Mouse (Mus musculus) stomach, embryonic 16.5 days (tissue): ENCODE measurements around the gene Lrrc20. TPM values are rescaled to one million over a fixed set of nuclear protein-coding genes. Genes with fewer than 3 reads are reported as not detected.
"Not testable (repeated sequence)": the region's sequence is repeated elsewhere in the genome, so short reads cannot be mapped to it uniquely, and the experiment has no call there.

Source experiments
- ATAC-seq: fragments of 200-750 bp; cut with Nextera tagmentation; 2 replicates; pipeline ENCODE4 v1.8.0; 2017; ENCODE audit warnings: moderate number of reproducible peaks, moderate TSS enrichment; ENCODE audit not compliant: insufficient read depth, low FRiP score
- H3K27ac ChIP-seq: fragments of 300-500 bp; sonication (generic); 2 replicates; pipeline ENCODE4 v1.5.1; 2014; ENCODE audit warnings: low read length
- H3K27me3 ChIP-seq: fragments of 300-500 bp; sonication (generic); 2 replicates; pipeline ENCODE4 v1.6.1; 2014; ENCODE audit warnings: low read length, control low read depth, mixed read lengths; ENCODE audit not compliant: control insufficient read depth, insufficient read depth
- H3K36me3 ChIP-seq: fragments of 300-500 bp; sonication (generic); 2 replicates; pipeline ENCODE4 v1.6.1; 2014; ENCODE audit warnings: low read length; ENCODE audit not compliant: control insufficient read depth, insufficient read depth
- H3K4me1 ChIP-seq: fragments of 300-500 bp; sonication (generic); 2 replicates; pipeline ENCODE4 v1.6.1; 2014; ENCODE audit warnings: low read length, control low read depth, mixed read lengths; ENCODE audit not compliant: control insufficient read depth, insufficient read depth
- H3K4me2 ChIP-seq: fragments of 300-500 bp; sonication (generic); 2 replicates; pipeline ENCODE4 v1.6.1; 2014; ENCODE audit warnings: low read depth, low read length, mixed read lengths
- H3K4me3 ChIP-seq: fragments of 300-500 bp; sonication (generic); replicated peaks from 2 replicates; pipeline ENCODE4 v1.5.1; 2014; ENCODE audit warnings: mild to moderate bottlenecking, low read length
- H3K9ac ChIP-seq: fragments of 300-500 bp; sonication (generic); 2 replicates; pipeline ENCODE4 v1.6.1; 2014; ENCODE audit warnings: low read length
- H3K9me3 ChIP-seq: fragments of 300-500 bp; sonication (generic); replicated peaks from 2 replicates; pipeline ENCODE4 v1.6.1; 2016; ENCODE audit warnings: low read length, control low read depth; ENCODE audit not compliant: control insufficient read depth
- WGBS: fragments of 180-500 bp; shearing (Covaris S2); extraction: QIAGEN DNeasy Blood & Tissue Kit; methylation state at CpG from one replicate; pipeline ENCODE4 v1.1.7; 2014; 5-methylcytosine and 5-hydroxymethylcytosine counted together
- polyA plus RNA-seq: library from polyadenylated mRNA; unstranded; fragments of >200 nt; fragmentation: Nextera tagmentation; extraction: Ambion mirVana; gene quantifications from 2 replicates; pipeline ENCODE4 v1.2.1, GENCODE M21; 2015

Lrrc20 gene
- polyA plus RNA-seq, 1 experiment from 2014 or later, result 5.6 TPM

DNA sequence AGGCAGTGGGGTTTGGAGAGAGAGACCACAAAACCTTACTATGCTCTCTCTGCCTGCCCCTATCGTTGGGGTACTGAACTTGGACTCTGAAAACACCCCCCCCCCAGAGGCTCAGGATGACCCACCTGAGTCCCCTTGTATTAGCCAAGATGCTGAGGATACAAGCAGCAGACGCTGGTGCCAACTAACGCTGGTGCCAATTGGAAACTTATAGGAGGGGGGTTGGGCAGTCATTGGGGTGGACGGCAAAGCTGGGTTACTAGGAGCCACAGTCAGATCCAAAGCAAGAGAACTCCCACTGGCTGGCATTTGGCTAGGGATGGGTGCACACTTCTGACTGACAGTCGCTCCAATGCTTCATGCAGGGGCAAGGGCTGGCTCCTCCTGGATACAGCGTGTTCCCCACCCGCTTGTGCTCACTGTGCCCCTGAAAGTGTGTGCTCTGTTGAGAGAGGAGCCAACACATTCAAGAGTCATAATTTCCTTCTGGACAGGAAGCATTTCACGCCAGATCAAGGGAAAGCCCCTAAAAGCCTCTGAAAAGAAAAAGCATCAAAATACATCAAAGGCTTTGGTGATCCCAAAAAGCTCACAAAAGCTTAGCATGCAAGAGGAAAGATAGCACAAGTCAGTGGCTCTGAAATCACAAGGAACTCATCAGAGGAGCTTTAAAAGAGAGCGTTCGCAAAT, 128.9 kb downstream of the Lrrc20 start:
- ATAC-seq, result no peak
- no peak overlapping the region for H3K4me3 ChIP-seq
- H3K36me3 ChIP-seq, result no peaks in the 10 kb centered on the region
- 67% methylated on average over 10 of the region's 10 CpGs for WGBS
- H3K9me3 ChIP-seq, result no peaks in the 10 kb centered on the region
- no peaks in the 10 kb centered on the region for H3K4me1 ChIP-seq
- no peak overlapping the region for H3K9ac ChIP-seq
- H3K27ac ChIP-seq, result no peak overlapping the region
- H3K4me2 ChIP-seq, result no peak overlapping the region
- 0 out of 2 replicates have a peak, but pooled peaks cover 5% of the 10 kb centered on the region for H3K27me3 ChIP-seq

GRCm38 (mm10) chr10:61605381-61605780, 129.8 kb downstream of the Lrrc20 start:
- H3K9ac ChIP-seq, H3K9me3 ChIP-seq, H3K27me3 ChIP-seq, H3K27ac ChIP-seq, H3K36me3 ChIP-seq, H3K4me2 ChIP-seq, H3K4me3 ChIP-seq, H3K4me1 ChIP-seq, ATAC-seq: not testable (repeated sequence)
- 73% methylated on average over 11 of the region's 11 CpGs for WGBS

GRCm38 (mm10) chr10:61605851-61606250, 130.2 kb downstream of the Lrrc20 start:
- no peak overlapping the region for H3K4me2 ChIP-seq
- 13% methylated on average over 8 of the region's 8 CpGs for WGBS

DNA sequence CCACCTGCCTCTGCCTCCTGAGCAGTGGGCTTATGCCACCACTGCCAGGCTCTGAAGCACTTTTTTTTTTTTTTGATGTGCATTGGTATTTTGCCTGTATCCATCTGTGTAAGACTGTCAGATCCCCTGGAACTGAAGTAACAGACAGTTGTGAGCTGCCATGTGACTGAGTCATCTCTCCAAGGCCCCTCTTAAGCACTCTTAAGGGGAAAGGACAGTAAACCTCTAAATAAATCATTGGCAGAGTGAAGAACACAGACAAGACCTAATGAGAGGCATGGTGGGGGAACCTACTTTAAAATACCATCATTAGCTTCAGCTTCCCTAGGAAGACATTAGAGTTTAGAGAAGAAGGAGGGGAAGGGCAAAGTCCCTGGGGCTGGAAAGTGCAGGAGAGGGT, 132.6 kb downstream of the Lrrc20 start:
- no peak for ATAC-seq
- no peak overlapping the region for H3K4me3 ChIP-seq
- H3K27ac ChIP-seq, result no peak overlapping the region
- H3K9ac ChIP-seq, result no peak overlapping the region
- no peaks in the 10 kb centered on the region for H3K36me3 ChIP-seq
- H3K9me3 ChIP-seq, result no peaks in the 10 kb centered on the region
- H3K4me1 ChIP-seq, result no peaks in the 10 kb centered on the region
- H3K4me2 ChIP-seq, result no peak overlapping the region
- H3K27me3 ChIP-seq, result 0 out of 2 replicates have a peak, but pooled peaks cover 5% of the 10 kb centered on the region

More at GRCm38 (mm10) chr10:61605851-61606250, 130.2 kb downstream of the Lrrc20 start:
- Histone ChIP-seq H3K4me1 (no peaks in the 10 kb centered on the region), H3K9me3 (no peaks in the 10 kb centered on the region), H3K36me3 (no peaks in the 10 kb centered on the region), H3K9ac (no peak overlapping the region), H3K4me3 (no peak overlapping the region), H3K27ac (no peak overlapping the region), H3K27me3 (0 out of 2 replicates have a peak, but pooled peaks cover 5% of the 10 kb centered on the region)
- ATAC-seq, result no peak

GRCm38 (mm10) chr10:61610650-61611235, 135.1 kb downstream of the Lrrc20 start:
- H3K27ac ChIP-seq, result no peak overlapping the region
- H3K9me3 ChIP-seq, result no peaks in the 10 kb centered on the region
- no peaks in the 10 kb centered on the region for H3K27me3 ChIP-seq
- no peak overlapping the region for H3K9ac ChIP-seq
- no peaks in the 10 kb centered on the region for H3K36me3 ChIP-seq
- no peak overlapping the region for H3K4me3 ChIP-seq
- 74% methylated on average over 8 of the region's 8 CpGs for WGBS
- H3K4me2 ChIP-seq, result no peak overlapping the region
- ATAC-seq, result no peak; the same call in 1 of the 2 replicates
- no peaks in the 10 kb centered on the region for H3K4me1 ChIP-seq

DNA sequence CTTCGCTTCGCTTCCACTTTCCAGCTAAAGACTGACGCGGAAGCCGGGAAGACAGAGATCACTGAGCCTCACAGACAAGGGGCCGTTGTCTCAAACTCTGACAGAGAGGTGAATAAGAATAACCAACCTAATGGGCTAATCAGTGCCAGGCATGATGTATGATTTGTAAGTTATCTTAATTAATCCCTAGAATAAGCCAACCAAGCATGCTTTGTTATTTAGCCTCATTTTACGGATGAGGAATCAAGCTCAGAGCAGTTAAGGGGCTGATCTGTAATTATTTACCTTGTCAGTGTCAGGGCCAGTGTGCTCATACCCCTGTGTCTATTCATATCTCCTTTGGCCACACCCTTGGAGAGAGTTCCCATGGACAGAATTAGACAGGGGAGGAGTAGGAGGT, 138.7 kb downstream of the Lrrc20 start:
- no peaks in the 10 kb centered on the region for H3K36me3 ChIP-seq
- no peak overlapping the region for H3K4me3 ChIP-seq
- no peaks in the 10 kb centered on the region for H3K27me3 ChIP-seq
- H3K9me3 ChIP-seq, result no peaks in the 10 kb centered on the region
- no peak for ATAC-seq
- H3K9ac ChIP-seq, result no peak overlapping the region
- H3K4me2 ChIP-seq, result no peak overlapping the region
- H3K27ac ChIP-seq, result no peak overlapping the region
- H3K4me1 ChIP-seq, result no peaks in the 10 kb centered on the region
- WGBS, result 85% methylated on average over 7 of the region's 7 CpGs

- Histone ChIP-seq H3K9me3 (no peaks in the 10 kb centered on the region), H3K27ac (no peak overlapping the region), H3K9ac (no peak overlapping the region), H3K4me2 (no peak overlapping the region), H3K4me1 (no peaks in the 10 kb centered on the region), H3K4me3 (no peak overlapping the region), H3K36me3 (no peaks in the 10 kb centered on the region), H3K27me3 (no peaks in the 10 kb centered on the region)
- ATAC-seq, result no peak
- 73% methylated on average over 2 of the region's 2 CpGs for WGBS
Measured at GRCm38 (mm10) chr10:61618528-61618927, 142.9 kb downstream of the Lrrc20 start.

GRCm38 (mm10) chr10:61621681-61622080, 146.1 kb downstream of the Lrrc20 start:
- Histone ChIP-seq H3K27ac (no peak overlapping the region), H3K4me2 (no peak overlapping the region), H3K27me3 (peaks cover 21% of the 10 kb centered on the region), H3K4me3 (no peak overlapping the region), H3K9ac (no peak overlapping the region), H3K9me3 (no peaks in the 10 kb centered on the region), H3K36me3 (no peaks in the 10 kb centered on the region), H3K4me1 (peaks cover 10% of the 10 kb centered on the region; the same call in 1 of the 2 replicates)
- ATAC-seq, result no peak
- 61% methylated on average over 9 of the region's 9 CpGs for WGBS

DNA sequence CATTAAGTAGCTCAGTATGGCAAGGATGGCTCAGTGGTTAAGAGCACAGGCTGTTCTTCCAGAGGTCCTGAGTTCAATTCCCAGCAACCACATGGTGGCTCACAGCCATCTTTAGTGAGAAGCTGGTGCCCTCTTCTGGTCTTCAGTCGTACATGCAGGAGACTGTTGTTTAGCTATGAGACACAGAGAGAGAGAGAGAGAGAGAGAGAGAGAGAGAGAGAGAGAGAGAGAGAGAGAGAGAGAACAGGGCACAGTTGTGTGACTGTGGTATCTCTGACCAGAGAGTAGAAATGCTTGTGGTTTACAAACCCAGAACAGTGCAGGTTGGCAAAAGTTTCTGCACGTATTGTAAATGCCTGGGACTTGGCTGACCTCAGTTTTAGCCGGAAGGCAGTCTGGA, 148.3 kb downstream of the Lrrc20 start:
- H3K4me3 ChIP-seq, H3K9me3 ChIP-seq, H3K4me2 ChIP-seq, H3K9ac ChIP-seq, H3K27ac ChIP-seq, ATAC-seq, H3K36me3 ChIP-seq: not testable (repeated sequence)
- 66% methylated on average over 3 of the region's 3 CpGs for WGBS
- Histone ChIP-seq H3K4me1 (peaks cover 10% of the 10 kb centered on the region; the same call in 1 of the 2 replicates), H3K27me3 (peaks cover 21% of the 10 kb centered on the region)
